ENCODE assay signal across 15 mouse cellular contexts in genomic region chr4:55703346-55703916, GRCm38 (mm10).
"Had no signal": no experiment of that assay in that cellular context is flagged by ENCODE, and none has a peak within 500 bp of the region (broad histone marks: within the 10 kb centered on the region; RNA-seq: fewer than 3 reads in every experiment).

No protein-coding gene starts in this region.

- H3K9ac ChIP-seq: kidney, embryonic 15.5 days; liver, embryonic 13.5 days; midbrain, embryonic 15.5 days; neural tube, embryonic 12.5 days; neural tube, embryonic 15.5 days had no signal

- H3K4me3 ChIP-seq: kidney, embryonic 15.5 days; left cerebral cortex, adult 2 months; liver, embryonic 13.5 days; megakaryocyte, embryonic 14.5 days; midbrain, embryonic 10.5 days; midbrain, embryonic 15.5 days; neural tube, embryonic 12.5 days; neural tube, embryonic 15.5 days had no signal

- H3K9me3 ChIP-seq: kidney, embryonic 15.5 days; liver, embryonic 13.5 days; midbrain, embryonic 10.5 days; midbrain, embryonic 15.5 days; neural tube, embryonic 12.5 days; neural tube, embryonic 15.5 days had no signal

- H3K27me3 ChIP-seq: kidney, embryonic 15.5 days; liver, embryonic 13.5 days; megakaryocyte, embryonic 14.5 days; midbrain, embryonic 15.5 days; neural tube, embryonic 12.5 days; neural tube, embryonic 15.5 days had no signal

- H3K27ac ChIP-seq: kidney, embryonic 15.5 days; left cerebral cortex, adult 2 months; liver, embryonic 13.5 days; midbrain, embryonic 10.5 days; midbrain, embryonic 15.5 days; neural tube, embryonic 12.5 days; neural tube, embryonic 15.5 days had no signal

- H3K36me3 ChIP-seq: kidney, embryonic 15.5 days; liver, embryonic 13.5 days; midbrain, embryonic 10.5 days; midbrain, embryonic 15.5 days; neural tube, embryonic 12.5 days; neural tube, embryonic 15.5 days had no signal

- DNase-seq: kidney, adult 8-10 months; kidney, postnatal 10 days; kidney, postnatal 36 days; layer of hippocampus, postnatal 36 days; liver, embryonic 13.5 days; lung, adult 2 months; thymus, adult 18-20 months; thymus, postnatal 36 days had no signal

- ATAC-seq: midbrain, embryonic 15.5 days had no signal

- H3K4me2 ChIP-seq: kidney, embryonic 15.5 days; liver, embryonic 13.5 days; midbrain, embryonic 15.5 days; neural tube, embryonic 12.5 days; neural tube, embryonic 15.5 days had no signal

- H3K4me1 ChIP-seq: kidney, embryonic 15.5 days; liver, embryonic 13.5 days; megakaryocyte, embryonic 14.5 days; midbrain, embryonic 10.5 days; midbrain, embryonic 15.5 days; neural tube, embryonic 12.5 days; neural tube, embryonic 15.5 days had no signal
